Mouse (Mus musculus): ENCODE results near the gene Elk3.

The Elk3 gene

GRCm38 (mm10) chr10:93269744-93270143 lies 41.2 kb downstream of the Elk3 start:
- no peak for DNase-seq (ENCODE audit: low spot score in 2 of 2)

- no peak for DNase-seq (ENCODE audit: low spot score in 2 of 2)
Measured at GRCm38 (mm10) chr10:93268339-93268738, 42.6 kb downstream of the Elk3 start.

GRCm38 (mm10) chr10:93267509-93267908 lies 43.4 kb downstream of the Elk3 start:
- no peak for DNase-seq (ENCODE audit: low spot score in 2 of 2)

GRCm38 (mm10) chr10:93266521-93266920 lies 44.4 kb downstream of the Elk3 start:
- peak in 1 of 2 experiments; percentile 75 for DNase-seq (ENCODE audit: low spot score in 2 of 2)

GRCm38 (mm10) chr10:93265833-93266232 lies 45.1 kb downstream of the Elk3 start:
- DNase-seq (ENCODE audit: low spot score in 2 of 2) = no peak

- no peak for DNase-seq (ENCODE audit: low spot score in 2 of 2)
Measured at GRCm38 (mm10) chr10:93264001-93264400, 46.9 kb downstream of the Elk3 start.

- DNase-seq (ENCODE audit: low spot score in 2 of 2) = no peak
Measured at GRCm38 (mm10) chr10:93263431-93263830, 47.5 kb downstream of the Elk3 start.

GRCm38 (mm10) chr10:93261981-93262499 lies 48.9 kb downstream of the Elk3 start:
- no peak for DNase-seq (ENCODE audit: low spot score in 2 of 2)

- no peak for DNase-seq (ENCODE audit: low spot score in 2 of 2)
Measured at GRCm38 (mm10) chr10:93261132-93261980, 49.6 kb downstream of the Elk3 start.

- no peak for DNase-seq (ENCODE audit: low spot score in 2 of 2)
Measured at GRCm38 (mm10) chr10:93259826-93260225, 51.1 kb downstream of the Elk3 start.

- DNase-seq (ENCODE audit: low spot score in 2 of 2) = no peak
Measured at GRCm38 (mm10) chr10:93255294-93255693, 55.6 kb downstream of the Elk3 start.

GRCm38 (mm10) chr10:93253156-93253555 lies 57.8 kb downstream of the Elk3 start:
- DNase-seq (ENCODE audit: low spot score in 2 of 2) = no peak

GRCm38 (mm10) chr10:93252661-93253060 lies 58.3 kb downstream of the Elk3 start:
- DNase-seq (ENCODE audit: low spot score in 2 of 2) = no peak

- no peak for DNase-seq (ENCODE audit: low spot score in 2 of 2)
Measured at GRCm38 (mm10) chr10:93251426-93251825, 59.5 kb downstream of the Elk3 start.

- no peak for DNase-seq (ENCODE audit: low spot score in 2 of 2)
Measured at GRCm38 (mm10) chr10:93250436-93251317, 60.3 kb downstream of the Elk3 start.

GRCm38 (mm10) chr10:93249901-93250300 lies 61.0 kb downstream of the Elk3 start:
- DNase-seq (ENCODE audit: low spot score in 2 of 2) = no peak

- DNase-seq (ENCODE audit: low spot score in 2 of 2) = no peak
Measured at GRCm38 (mm10) chr10:93248416-93248815, 62.5 kb downstream of the Elk3 start.

- DNase-seq (ENCODE audit: low spot score in 2 of 2) = no peak
Measured at GRCm38 (mm10) chr10:93247902-93248301, 63.0 kb downstream of the Elk3 start.

- DNase-seq (ENCODE audit: low spot score in 2 of 2) = no peak
Measured at GRCm38 (mm10) chr10:93247422-93247821, 63.5 kb downstream of the Elk3 start.

GRCm38 (mm10) chr10:93246185-93246920 lies 64.6 kb downstream of the Elk3 start:
- no peak for DNase-seq (ENCODE audit: low spot score in 2 of 2)

- no peak for DNase-seq (ENCODE audit: low spot score in 2 of 2)
Measured at GRCm38 (mm10) chr10:93244209-93244705, 66.7 kb downstream of the Elk3 start.
